Mouse (Mus musculus) testis, adult 2 months (tissue): ENCODE measurements around the gene Stx7.

Source experiments
- CTCF ChIP-seq: fragments of 200-500 bp; IDR thresholded peaks from 2 replicates; pipeline ENCODE4 v1.5.1; 2012; ENCODE audit warnings: low read depth, mild to moderate bottlenecking, inconsistent platforms, low read length, moderate library complexity; ENCODE audit not compliant: control insufficient read depth, insufficient read depth, insufficient replicate concordance
- POLR2A ChIP-seq: fragments of 200-500 bp; IDR thresholded peaks from 2 replicates; pipeline ENCODE4 v1.6.1; 2012; ENCODE audit warnings: low read depth, mild to moderate bottlenecking, inconsistent platforms, low read length, moderate library complexity; ENCODE audit not compliant: control insufficient read depth

- no peak for TF ChIP-seq POLR2A
- no peak for TF ChIP-seq CTCF
Observed at GRCm38 (mm10) chr10:24168854-24169253, 19.8 kb downstream of the Stx7 start.
